Mouse (Mus musculus) urinary bladder, adult 2 months (tissue): ENCODE results near the gene Myl4. TPM values are rescaled to one million over a fixed set of nuclear protein-coding genes. Genes with fewer than 3 reads are reported as not detected.
"Not testable (repeated sequence)": the region's sequence is repeated elsewhere in the genome, so short reads cannot be mapped to it uniquely, and the experiment has no call there.

Experiments
- DNase-seq: peaks from one replicate; pipeline ENCODE4 v3.0.0; 2022; ENCODE audit warnings: low spot score
- polyA plus RNA-seq: library from polyadenylated mRNA; depleted of rRNA; stranded (reverse); fragments of >200 nt; gene quantifications from 2 replicates; pipeline ENCODE4 v1.2.3, GENCODE M21; 2012; rRNA removed

Gene Myl4
- polyA plus RNA-seq, result 78.5 and 80.4 TPM in 2 replicates

DNA sequence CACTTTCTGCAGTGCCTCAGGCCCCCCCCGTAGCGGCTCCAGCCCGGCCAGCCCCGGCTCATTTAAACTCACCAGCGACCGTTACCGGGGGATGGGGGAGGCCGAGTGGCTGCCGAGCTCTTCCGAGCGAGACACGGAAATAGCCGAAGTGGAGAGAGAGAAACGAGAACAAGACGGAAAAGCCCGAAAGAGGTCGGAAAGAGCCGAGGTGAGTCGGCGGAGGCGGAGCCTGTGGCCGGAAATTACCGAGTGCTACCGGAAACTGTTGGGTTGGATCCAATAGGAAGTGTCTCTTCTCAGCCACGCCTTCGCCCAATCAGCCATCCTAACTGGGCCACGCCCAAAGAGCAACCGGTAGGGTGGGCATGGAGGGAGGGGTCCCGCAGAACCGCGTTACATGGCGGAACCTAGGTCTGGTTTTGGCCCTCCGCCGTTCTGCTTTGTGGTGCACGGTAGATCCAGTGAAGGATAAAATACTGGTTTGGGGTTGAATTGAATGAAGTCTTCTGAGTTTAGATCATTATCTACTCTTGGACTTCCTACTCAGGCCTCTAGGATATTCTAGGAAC is at the start of gene Myl4, which contains the start of gene Cdc27:
TSS of gene Myl4 (plus strand) at position 258 of the 569 bp plus-strand sequence.
TSS of gene Cdc27 (minus strand) at position 215 of the 569 bp plus-strand sequence.
- DNase-seq, result peak; percentile 99

DNA sequence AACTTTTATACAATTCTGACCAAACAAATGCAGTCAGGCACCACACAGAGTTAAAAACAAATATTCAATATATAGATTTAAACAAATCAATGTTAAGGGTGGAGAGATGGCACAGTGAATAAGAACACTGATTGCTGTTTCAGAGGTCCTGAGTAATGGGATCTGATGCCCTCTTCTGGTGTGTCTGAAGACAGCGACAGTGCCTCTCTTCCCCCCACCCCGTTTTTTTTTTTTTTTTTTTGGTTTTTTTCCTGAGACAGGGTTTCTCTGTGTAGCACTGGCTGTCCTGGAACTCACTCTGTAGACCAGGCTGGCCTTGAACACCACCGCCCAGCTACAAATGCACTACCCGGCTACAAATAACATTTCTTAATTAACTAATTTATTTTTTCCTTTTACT is 42.0 kb upstream of the Myl4 start:
- DNase-seq, result no peak

DNA sequence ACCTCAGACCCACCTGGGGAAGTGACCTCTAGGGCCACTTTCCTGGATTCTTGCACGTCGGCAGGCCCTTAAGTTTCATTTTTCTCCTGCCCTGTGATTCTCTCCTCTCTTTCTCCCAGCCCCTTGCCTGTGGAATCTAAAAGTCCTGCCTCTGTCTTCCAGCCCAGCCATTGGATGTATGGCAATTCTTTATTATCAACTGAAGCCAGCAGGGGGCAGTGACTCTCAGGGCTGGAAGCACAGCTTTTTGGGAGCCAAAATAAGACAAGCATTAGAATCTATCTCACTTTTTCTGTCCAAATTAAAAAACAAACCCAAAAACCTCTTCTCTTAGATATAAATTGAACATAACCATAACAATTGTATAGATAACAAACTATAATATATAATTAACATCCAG is 39.9 kb upstream of the Myl4 start:
- DNase-seq, result no peak

DNA sequence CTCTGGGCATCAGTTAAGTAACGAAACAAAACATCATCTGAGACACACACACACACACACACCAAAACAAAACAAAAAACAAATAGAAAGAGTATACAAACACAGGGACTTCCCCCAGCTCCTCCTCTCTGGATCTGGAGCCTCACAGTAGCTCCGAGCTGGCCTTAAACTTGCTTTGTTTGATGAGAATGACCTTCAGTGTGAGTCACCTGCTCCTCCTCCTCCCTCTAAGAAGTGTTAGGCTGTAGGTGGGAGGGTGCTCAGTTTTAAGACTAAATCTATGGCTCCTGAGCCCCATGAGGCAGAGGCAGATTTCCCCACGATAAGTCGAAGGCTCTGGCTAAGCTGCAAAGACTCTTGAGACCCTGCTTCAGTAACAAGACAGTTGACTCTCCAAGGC is 38.0 kb upstream of the Myl4 start:
- no peak for DNase-seq

DNA sequence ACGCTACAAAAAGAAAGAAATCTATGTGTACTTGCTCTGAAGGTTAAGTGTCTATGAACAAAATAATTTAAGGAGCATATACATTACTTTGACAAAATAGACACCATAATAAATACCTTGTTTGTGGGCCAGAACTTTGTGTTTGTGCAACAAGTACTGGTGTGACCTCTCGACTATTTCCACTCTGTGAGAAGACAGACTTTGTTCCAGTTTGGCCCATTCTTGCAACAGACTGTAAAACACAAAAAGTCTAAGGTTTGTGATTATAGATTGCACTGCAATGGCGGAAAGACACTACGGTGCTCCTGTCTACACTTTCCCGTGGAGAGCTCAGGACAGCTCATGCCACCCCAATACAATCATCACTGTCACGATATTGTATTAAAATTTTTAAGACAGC is 24.5 kb upstream of the Myl4 start:
- DNase-seq, result no peak

DNA sequence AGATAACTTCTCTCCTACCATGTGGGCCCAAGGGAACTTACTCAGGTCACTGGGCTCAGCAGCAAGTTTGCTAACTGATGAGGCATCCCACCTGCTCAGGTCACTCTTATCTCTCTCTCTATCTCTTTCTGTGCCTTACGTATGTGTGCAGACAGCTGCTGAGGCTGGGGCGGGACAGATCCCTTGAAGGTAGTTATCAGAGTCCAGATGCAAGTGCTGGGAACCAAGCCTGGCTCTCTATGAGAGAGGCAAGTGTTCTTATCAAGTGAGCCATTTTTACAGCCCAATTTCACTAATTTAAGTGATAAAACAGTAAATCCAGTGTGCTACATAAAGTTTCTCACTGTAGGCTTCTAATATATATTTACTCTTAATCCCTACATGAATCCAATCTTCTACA is 13.6 kb upstream of the Myl4 start:
- no peak for DNase-seq

DNA sequence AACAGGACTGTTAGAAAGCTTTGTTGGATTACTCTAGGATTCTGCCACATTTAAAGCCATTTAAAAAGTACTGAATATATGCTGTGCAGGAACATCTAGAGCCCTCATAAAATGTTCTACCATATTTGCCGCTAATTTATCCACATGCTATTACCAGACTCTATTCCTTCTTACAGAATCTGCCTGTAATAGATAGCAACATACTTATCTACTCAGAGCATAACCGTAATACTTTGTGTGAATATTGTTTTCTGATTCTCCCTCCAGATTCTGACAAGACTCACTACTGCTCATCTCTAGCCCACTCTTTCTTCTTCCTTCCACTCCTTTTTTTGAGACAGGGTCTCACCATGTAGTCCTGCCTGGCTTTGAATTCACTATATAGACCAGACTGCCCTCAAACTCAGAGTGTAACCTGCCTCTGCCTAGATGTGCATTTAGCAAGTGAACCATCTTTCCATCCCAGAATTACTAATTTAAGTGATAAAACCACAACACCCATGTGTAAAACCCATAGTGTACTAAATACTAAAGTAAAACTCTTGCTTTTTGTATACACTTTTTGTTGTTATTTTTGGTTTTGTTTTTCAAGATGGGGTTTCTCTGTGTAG is 12.4 kb upstream of the Myl4 start:
- DNase-seq, result no peak

DNA sequence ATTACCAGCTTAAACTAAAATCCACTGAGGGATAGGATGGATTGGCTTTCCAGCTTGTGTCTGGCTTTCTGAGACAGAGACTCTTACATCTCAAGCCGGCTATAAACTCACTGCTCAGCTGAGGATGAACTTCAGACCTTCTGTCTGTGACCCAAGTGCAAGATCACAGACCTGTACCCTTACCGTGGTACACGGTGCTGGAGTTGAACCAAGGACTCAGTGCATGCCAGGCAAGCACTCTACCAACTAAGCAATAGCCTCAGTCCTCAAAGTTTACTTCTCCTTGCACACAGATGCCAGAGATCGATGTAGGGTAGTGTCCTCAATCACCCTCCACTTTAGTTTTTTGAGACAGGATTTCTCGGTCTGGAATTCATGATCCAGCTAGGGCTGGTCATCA is 10.7 kb upstream of the Myl4 start:
- no peak for DNase-seq

DNA sequence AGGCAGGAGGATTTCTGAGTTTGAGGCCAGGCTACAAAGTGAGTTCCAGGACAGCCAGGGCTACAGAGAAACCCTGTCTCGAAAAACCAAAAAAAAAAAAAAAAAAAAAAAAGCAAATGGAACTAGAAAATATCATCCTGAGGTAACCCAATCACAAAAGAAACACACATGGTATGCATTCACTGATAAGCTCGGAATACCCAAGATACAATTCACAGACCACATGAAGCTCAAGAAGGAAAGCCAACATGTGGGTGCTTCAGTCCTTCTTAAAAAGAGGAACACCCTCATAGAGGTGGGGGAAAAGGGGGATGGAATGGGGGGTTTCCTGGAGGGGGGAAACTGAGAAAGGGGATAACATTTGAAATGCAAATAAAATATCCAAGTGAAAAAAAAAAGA is 7.1 kb upstream of the Myl4 start:
- DNase-seq, result not testable (repeated sequence)

DNA sequence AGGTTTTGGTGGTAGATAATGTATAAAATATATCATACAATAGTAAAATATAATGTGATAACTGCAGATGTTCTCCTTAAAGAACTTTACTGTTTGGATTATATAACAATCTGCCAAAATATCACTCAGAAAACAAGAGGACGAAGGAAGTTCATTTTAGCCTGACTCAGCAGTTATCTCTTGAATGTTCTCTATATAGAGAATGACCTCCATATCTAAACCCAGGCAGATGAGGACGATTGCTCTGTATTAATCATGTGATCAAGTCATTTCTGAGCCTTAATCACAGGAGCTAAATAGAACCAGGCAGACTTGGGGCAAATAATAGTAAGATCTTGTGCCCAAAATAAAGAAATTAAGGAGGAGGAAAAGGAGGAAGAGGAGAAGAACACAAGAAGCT is 6.0 kb upstream of the Myl4 start:
- no peak for DNase-seq

DNA sequence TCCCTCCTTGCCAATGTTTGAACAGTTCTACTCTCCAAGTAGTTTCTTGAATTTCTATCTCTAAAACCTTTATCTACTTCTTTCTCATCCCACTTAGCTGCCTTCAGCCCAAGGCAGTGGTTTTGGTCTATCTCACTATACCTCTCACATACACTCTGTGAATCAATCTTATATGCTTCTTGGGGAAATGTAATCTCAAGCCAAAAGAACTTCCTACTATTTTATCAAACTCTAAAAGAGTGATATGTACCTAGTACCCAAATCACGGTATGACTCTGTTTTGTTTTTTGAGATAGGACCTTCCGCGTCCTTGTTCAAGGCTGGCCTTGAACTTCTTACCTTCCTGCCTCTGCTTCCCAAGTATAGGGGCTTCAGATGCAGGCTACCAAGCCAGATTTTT is 3.0 kb upstream of the Myl4 start:
- no peak for DNase-seq

DNA sequence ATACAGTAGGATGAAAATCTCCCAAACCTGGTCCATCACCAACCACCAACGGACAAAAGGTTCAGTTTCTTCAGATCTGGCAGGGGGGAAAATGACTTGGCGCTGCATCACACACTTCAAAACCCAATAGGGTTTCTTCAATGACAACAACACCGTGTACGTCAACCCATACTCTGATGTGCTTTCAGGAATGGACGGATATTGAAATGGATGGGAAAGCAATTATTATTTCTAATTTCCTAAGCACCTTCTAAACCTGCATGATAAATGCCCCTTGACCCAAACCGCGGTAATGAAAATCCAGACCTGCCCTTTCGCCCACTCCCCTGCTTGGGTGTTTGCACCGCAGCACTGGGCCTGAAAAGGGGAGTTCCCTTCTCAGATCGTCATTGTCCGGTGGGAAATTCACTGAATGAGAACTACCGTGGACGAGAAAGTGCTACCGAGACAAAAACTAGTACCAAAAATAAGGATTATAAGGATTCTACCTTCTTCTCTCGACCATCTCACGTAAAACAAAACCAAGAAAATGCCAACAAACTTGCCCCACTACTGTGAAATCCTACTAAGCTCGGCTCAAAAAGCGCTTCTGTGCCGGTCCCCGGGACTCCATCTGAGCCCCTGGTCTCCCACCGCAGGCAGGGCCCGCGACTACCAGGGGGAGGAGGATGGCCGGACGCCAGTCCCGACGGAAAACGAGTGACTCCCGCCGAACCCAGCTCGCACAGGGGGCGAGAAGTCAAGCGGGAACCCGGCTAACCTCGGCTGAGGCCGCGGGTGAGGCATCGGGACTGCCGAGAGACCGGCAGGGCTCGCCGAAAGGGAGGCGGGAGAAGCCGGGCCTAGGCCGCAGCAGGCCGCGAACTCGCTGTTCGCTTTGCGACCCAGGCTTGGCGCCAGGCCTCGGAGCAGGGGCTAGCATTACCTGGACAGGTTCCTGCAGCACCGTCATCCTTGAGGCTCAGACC is 741 bp upstream of the Myl4 start:
- no peak for DNase-seq

DNA sequence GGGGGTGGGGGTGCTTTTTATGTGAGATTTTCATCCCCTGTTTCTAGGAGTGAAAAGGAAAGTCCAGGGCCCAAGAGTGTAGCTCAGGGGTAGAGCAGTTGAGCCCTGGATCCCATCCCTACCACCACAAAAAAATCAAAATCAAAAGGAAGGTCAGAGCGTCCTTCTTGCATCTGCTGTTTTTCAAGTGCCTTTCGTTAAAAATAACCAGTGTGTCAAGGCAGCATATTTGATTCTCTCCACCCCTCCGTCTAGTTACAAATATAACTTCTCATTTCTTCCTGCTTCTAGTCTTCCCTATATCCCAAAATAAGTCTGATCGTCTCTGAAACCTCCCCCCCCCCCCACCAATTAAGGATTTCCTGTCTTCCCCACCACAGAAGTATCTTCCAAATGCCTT is 7.6 kb downstream of the Myl4 start:
- no peak for DNase-seq

DNA sequence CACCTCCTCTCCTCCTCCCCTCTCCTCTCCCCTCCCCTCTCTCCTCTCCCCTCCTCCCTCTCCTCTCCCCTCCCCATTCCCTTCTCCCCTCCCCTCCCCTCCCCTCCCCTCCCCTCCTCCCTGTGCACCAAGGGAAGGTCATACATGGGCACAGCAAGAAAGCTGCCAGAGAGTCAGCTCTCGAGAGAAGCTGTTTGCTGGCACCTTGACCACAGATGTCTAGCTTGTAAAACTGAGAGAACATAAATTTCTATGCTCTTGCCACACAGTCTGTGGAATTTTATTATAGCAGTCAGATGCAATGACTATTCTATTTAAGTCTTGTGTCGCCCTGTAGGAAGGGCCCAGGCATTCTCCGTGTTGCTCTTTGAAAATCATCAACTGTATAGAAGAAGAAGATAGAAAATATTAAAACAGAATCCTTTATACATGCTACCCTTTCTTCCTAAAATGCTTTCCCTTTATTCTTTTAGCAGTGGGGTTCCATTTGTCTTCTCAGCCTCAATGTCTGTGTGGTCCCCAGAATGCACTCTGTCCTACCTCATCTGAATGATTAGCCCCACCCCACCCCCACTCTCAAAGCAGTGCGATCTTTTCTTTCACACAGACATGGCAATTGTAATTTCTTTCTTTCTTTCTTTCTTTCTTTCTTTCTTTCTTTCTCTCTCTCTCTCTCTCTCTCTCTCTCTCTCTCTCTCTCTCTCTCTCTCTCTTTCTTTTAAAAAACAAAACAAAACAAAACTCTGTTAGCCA is 8.4 kb downstream of the Myl4 start:
- DNase-seq, result no peak

DNA sequence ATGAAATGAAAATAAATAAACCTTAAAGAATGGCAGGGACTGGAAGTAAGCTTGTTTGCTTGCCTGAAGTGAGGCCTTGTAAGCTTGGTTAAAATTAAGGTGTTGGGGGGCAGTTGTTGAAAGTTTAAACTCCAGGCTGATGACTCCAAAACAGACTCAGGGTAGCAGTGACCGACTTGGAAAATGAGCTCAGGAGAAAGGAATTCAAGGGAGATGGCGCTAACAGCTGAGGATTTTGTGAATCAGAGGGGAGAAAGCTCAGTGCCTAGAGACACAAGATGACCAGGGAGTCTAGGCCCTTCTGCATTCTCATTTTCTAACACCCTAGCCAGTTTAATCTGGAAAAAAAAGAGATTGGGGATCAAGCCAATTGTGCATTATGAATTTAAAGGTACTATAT is 10.5 kb downstream of the Myl4 start:
- DNase-seq, result no peak

DNA sequence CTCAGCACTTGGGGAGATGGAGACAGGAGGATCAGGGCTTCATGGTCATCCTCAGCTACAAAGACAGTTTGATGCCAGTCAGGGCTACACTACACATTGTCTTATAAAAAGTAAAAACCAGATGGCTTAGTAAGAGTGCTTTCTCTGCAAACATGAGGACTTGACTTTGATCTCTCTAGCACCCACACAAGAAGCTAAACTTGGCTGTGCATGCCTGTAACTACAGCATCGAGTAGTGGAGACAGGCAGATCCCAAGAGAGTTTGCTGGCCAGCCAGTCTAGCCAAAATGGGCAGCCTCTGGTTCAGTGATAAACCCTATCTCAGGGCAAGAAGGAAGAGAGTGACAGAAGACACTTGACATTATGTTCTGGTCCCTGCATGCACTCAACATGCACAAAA is 13.0 kb downstream of the Myl4 start:
- DNase-seq, result no peak

DNA sequence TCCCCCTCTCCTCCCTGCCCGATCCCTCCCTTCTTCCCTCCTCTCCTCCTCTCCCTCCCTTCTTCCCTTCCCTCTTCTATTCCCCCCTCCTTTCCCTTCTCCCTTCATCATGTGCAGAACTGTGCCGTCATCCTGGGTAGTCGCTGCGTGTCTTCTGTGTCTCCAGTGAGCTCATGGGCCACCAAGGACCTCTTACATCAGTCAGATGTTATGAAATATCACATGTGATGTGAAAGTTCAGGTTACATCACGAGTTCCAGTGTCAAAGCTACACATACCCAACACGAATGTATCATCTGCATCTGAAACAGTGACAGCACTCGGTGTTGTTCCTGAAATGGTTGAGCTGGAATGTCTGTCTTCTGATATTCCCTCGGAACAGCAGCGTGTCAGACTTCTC is 14.7 kb downstream of the Myl4 start:
- no peak for DNase-seq

DNA sequence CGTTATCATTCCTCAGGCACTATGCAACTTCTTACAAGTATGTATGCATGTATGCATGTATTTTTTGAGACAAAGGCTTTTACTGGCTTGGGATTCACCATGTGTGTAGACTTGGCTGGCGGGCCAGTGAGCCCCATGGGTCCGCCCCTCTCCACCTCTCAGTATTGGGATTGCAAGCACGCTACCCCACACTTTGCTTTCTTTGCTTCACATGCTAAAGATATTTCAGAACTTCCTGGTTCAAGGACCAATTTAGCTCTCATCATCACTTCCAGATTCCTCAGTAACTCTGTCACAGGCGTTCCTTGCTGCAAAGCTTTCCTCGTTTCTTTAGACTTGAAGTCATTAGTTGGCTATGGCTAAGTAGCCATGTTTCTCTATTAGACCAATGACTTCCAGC is 15.6 kb downstream of the Myl4 start:
- DNase-seq, result no peak

DNA sequence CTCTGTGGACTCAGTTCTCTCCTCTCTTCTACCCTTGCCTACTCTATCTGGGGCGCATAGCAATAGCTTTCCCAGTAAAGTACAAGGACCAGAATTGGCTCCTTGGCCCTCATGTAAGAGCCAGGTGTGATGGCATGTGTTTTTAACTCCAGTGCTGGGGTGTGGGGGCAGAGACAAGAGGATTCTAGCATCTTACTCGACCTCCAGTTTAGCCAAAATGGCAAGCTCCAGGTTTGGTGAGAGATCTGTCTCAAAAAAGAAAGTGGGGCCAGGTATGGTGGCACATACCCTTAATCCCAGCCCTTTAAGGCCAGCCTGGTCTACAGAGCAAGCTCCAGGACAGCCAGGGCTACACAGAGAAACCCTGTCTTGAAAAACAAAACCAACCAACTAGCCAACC is 16.3 kb downstream of the Myl4 start:
- DNase-seq, result no peak

DNA sequence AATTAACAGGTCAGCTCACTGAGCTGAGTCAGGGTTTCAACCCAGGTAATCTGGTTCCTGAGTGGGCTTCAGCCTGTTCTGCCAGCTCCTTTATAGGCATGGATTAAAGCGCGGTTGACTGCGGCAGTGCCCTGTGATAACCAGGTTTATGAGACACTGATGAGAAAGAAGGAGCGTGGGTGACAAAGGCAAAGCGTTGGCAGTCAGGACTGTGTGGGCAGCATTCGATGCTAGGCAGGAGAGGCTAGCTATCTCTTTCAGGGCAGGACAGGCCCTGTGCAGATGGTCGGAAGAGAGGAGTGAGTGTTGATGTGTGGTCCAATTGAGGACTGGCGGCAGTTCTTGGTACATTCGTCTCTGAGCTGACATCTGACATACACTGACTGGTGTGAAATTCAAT is 17.3 kb downstream of the Myl4 start:
- no peak for DNase-seq

DNA sequence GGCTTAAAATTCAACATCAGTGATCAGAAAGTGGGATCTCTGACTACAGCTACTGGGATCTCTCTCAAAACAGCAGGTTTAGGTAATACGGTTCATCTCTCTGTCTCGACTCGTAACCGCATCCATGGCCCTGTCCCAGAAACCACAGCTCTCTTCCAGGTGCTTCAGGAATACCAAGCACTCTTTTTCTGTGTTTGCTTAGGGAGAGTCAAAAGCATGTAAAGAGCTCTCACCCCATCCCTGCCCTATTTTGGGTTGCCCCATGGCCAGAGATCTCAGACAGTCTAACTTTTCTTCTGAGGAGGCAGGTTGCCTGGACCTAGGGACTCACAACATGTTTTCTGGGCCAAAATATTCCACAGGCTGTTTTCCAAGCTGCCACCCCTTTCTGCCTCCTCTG is 17.9 kb downstream of the Myl4 start:
- DNase-seq, result no peak

DNA sequence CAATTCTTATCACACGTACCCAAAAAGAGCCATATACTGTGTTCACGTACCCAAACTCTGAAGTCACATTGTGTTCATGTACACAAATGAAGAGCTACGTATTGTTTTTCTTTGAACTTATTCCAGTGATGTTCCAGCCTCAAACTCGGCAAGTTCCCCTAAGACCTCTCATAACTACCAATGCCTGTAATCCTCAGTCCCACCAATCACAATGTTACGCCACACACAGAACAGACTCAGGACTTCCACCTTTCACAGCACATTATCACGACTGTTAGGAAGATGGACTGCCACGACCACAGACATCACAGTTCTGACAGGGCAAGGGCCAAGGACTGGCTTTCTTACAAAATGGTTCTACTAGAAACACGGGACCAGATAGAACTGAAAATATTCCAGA is 20.1 kb downstream of the Myl4 start:
- not testable (repeated sequence) for DNase-seq
